Mouse (Mus musculus) embryonic facial prominence, embryonic 13.5 days (tissue): ENCODE data around the gene Naglu. TPM values are rescaled to one million over a fixed set of nuclear protein-coding genes. Genes with fewer than 3 reads are reported as not detected.

Source experiments
- ATAC-seq: fragments of 200-750 bp; cut with Nextera tagmentation; 2 replicates; pipeline ENCODE4 v1.8.0; 2017; ENCODE audit warnings: low read depth; ENCODE audit not compliant: insufficient number of reproducible peaks, insufficient read depth, low FRiP score, low TSS enrichment
- H3K27ac ChIP-seq: fragments of 300-500 bp; sonication (generic); 2 replicates; pipeline ENCODE4 v1.5.1; 2015; ENCODE audit warnings: moderate library complexity, mild to moderate bottlenecking, inconsistent platforms
- H3K27me3 ChIP-seq: fragments of 300-500 bp; sonication (generic); 2 replicates; pipeline ENCODE4 v1.6.1; 2015; ENCODE audit warnings: mild to moderate bottlenecking, inconsistent platforms
- H3K36me3 ChIP-seq: fragments of 300-500 bp; sonication (generic); 2 replicates; pipeline ENCODE4 v1.6.1; 2015; ENCODE audit warnings: mild to moderate bottlenecking, inconsistent platforms
- H3K4me1 ChIP-seq: fragments of 300-500 bp; sonication (generic); 2 replicates; pipeline ENCODE4 v1.6.1; 2015; ENCODE audit warnings: inconsistent platforms
- H3K4me2 ChIP-seq: fragments of 300-500 bp; sonication (generic); 2 replicates; pipeline ENCODE4 v1.6.1; 2015; ENCODE audit warnings: moderate library complexity, mild to moderate bottlenecking, inconsistent platforms
- H3K4me3 ChIP-seq: fragments of 300-500 bp; sonication (generic); 2 replicates; pipeline ENCODE4 v1.5.1; 2015; ENCODE audit warnings: mild to moderate bottlenecking, inconsistent platforms
- H3K9ac ChIP-seq: fragments of 300-500 bp; sonication (generic); 2 replicates; pipeline ENCODE4 v1.6.1; 2015; ENCODE audit warnings: mild to moderate bottlenecking, inconsistent platforms
- H3K9me3 ChIP-seq: fragments of 300-500 bp; sonication (generic); 2 replicates; pipeline ENCODE4 v1.6.1; 2016; ENCODE audit warnings: inconsistent platforms
- WGBS: fragments of 180-500 bp; shearing (Covaris S2); methylation state at CpG from one replicate; pipeline ENCODE4 v1.1.7; 2015; ENCODE audit warnings: mixed read lengths; 5-methylcytosine and 5-hydroxymethylcytosine counted together
- polyA plus RNA-seq: library from polyadenylated mRNA; unstranded; fragments of >200 nt; fragmentation: Nextera tagmentation; extraction: Ambion mirVana; gene quantifications from 2 replicates; pipeline ENCODE4 v1.2.1, GENCODE M21; 2015

The Naglu gene
- 8.7 and 9.0 TPM in 2 replicates for polyA plus RNA-seq

DNA sequence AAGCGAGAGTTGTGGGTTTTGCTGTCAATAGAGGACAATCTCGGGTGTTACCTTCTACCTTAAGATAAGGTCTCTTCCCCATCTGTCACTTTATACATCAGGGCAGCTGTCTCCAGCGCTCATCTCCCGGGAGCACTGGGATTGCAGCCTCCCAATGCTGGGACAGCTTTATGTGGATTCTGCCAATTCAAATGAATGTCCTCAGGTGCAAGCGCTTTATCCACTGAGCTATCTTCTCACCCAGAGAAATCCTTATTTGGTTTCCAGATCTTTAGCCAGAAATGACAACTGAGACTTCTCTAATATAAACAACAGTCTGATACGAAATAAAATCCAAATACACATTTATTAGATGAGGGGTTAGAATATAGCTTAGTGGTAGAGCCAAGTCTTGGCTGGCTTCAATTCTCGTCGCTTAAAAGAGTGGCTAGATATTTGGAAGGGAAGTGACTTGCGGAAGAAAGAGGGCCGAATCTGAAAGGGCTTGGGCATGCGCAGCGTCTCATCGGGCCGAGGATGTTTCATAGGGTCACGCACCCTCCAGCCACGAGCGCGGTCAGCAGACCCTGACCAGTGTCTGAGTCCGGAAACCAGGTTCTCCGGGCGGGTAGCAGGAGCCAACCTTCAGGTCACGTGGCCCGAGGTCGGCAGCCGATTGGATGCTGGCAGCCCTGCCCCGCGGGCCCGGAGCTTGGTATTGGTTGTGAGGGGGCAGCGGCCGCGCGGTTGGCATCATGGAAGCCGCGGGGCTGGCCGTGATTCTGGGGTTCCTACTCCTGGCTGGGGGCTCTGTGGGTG is at the start of gene Naglu:
Naglu (plus strand) TSS at position 622 of the 798 bp plus-strand sequence.
- ATAC-seq = peak; percentile 73
- Histone ChIP-seq H3K36me3 (no peaks in the 10 kb centered on the region), H3K9me3 (no peaks in the 10 kb centered on the region), H3K4me3 (peak within 1 kb of the TSS; percentile 72), H3K27ac (no peak within 1 kb of the TSS), H3K9ac (peak within 1 kb of the TSS; percentile 79), H3K27me3 (peaks cover 32% of the 10 kb centered on the region), H3K4me2 (peak within 1 kb of the TSS; percentile 98), H3K4me1 (peaks cover 22% of the 10 kb centered on the region)
- 4% methylated on average over 35 of the region's 35 CpGs for WGBS

DNA sequence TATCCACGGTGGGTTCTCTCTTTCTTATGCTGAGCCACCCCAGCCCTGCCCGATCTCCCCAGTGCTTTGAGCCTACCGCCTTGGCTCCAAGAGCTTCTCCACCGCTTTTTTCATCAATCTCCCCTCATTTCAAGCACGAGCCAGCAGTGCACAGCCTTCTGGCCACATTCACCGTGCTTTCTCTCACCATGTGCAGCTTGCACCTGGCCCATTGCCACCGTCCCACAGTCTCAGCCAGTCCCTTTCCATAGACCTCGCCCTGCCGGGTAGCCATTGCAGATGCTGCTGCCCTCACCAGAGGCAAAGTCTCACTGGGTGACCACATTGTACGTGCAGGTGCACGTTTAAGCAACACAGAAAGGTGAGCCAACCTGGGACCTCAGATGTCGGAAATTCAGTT is 46.4 kb upstream of the Naglu start:
- no peak overlapping the region for H3K9ac ChIP-seq
- H3K36me3 ChIP-seq = peaks cover 64% of the 10 kb centered on the region
- H3K4me2 ChIP-seq = no peak overlapping the region
- H3K4me3 ChIP-seq = no peak overlapping the region
- no peak for ATAC-seq
- 87% methylated on average over 12 of the region's 12 CpGs for WGBS
- H3K9me3 ChIP-seq = no peaks in the 10 kb centered on the region
- H3K27ac ChIP-seq = no peak overlapping the region
- no peaks in the 10 kb centered on the region for H3K27me3 ChIP-seq
- no peaks in the 10 kb centered on the region for H3K4me1 ChIP-seq

DNA sequence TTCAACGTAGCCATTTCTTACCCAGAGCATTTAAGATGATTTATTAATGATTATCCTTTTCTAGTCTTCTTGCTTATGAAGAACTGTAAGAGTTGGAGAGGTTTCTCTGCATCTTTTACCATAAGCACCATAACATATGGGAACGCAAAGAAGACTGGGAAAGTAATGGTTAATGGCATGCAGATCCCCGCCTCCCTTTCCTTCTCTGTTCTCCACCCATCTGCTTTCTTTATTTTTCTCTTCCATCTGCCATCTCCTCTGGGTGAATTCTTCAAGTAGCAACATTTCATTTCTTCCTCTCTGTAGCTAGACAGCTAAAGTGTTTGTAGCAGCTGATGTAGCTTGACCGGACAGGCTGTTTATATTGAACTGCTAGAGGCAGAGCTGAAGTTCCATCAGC is 45.8 kb upstream of the Naglu start:
- no peaks in the 10 kb centered on the region for H3K4me1 ChIP-seq
- H3K9me3 ChIP-seq = no peaks in the 10 kb centered on the region
- no peak overlapping the region for H3K9ac ChIP-seq
- ATAC-seq = no peak
- no peaks in the 10 kb centered on the region for H3K27me3 ChIP-seq
- H3K27ac ChIP-seq = no peak overlapping the region
- H3K4me3 ChIP-seq = no peak overlapping the region
- H3K36me3 ChIP-seq = peaks cover 65% of the 10 kb centered on the region
- 90% methylated on average over 4 of the region's 4 CpGs for WGBS
- no peak overlapping the region for H3K4me2 ChIP-seq

- Histone ChIP-seq H3K9me3 (no peaks in the 10 kb centered on the region), H3K9ac (no peak overlapping the region), H3K27me3 (no peaks in the 10 kb centered on the region), H3K4me3 (no peak overlapping the region), H3K4me2 (no peak overlapping the region), H3K4me1 (no peaks in the 10 kb centered on the region), H3K27ac (no peak overlapping the region), H3K36me3 (peaks cover 58% of the 10 kb centered on the region)
- 89% methylated on average over 11 of the region's 11 CpGs for WGBS
- no peak for ATAC-seq
These were observed 42.7 kb upstream of the Naglu start for GRCm38 (mm10) chr11:101027121-101027520.

DNA sequence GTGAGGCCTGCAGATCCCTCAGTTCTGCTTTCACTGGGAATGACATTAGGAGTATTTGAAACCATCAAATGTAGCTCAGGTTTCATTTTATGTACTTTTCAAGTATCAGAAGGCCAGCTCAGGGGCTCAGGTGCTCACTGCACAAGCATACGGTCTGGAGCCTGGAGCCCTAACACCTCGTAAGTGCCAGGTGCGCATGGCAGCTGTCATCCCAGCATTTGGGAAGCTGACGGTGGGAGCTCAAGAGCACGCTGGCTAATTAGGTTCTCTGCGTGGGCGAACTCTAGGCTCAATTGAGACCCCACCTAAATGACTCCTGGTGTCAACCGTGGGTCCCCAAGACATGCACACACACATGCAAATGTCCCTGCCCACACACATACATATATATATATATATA is 40.5 kb upstream of the Naglu start:
- H3K27me3 ChIP-seq = no peaks in the 10 kb centered on the region
- H3K4me3 ChIP-seq = no peak overlapping the region
- H3K36me3 ChIP-seq = peaks cover 57% of the 10 kb centered on the region
- H3K27ac ChIP-seq = no peak overlapping the region
- H3K9ac ChIP-seq = no peak overlapping the region
- WGBS = 85% methylated on average over 8 of the region's 8 CpGs
- ATAC-seq = no peak
- H3K9me3 ChIP-seq = no peaks in the 10 kb centered on the region
- no peaks in the 10 kb centered on the region for H3K4me1 ChIP-seq
- H3K4me2 ChIP-seq = no peak overlapping the region

GRCm38 (mm10) chr11:101030136-101030807 is 39.5 kb upstream of the Naglu start:
- no peak overlapping the region for H3K4me3 ChIP-seq
- no peak for ATAC-seq
- no peak overlapping the region for H3K27ac ChIP-seq
- H3K9me3 ChIP-seq = no peaks in the 10 kb centered on the region
- no peaks in the 10 kb centered on the region for H3K27me3 ChIP-seq
- peaks cover 63% of the 10 kb centered on the region for H3K36me3 ChIP-seq
- H3K4me1 ChIP-seq = no peaks in the 10 kb centered on the region
- WGBS = 83% methylated on average over 10 of the region's 10 CpGs
- H3K4me2 ChIP-seq = no peak overlapping the region
- H3K9ac ChIP-seq = no peak overlapping the region

- no peak overlapping the region for H3K27ac ChIP-seq
- H3K4me2 ChIP-seq = no peak overlapping the region
- 87% methylated on average over 4 of the region's 4 CpGs for WGBS
- H3K36me3 ChIP-seq = peaks cover 59% of the 10 kb centered on the region
- no peak overlapping the region for H3K9ac ChIP-seq
- H3K4me1 ChIP-seq = no peaks in the 10 kb centered on the region
- no peaks in the 10 kb centered on the region for H3K27me3 ChIP-seq
- no peak overlapping the region for H3K4me3 ChIP-seq
- ATAC-seq = no peak
- H3K9me3 ChIP-seq = no peaks in the 10 kb centered on the region
These were observed 39.0 kb upstream of the Naglu start for GRCm38 (mm10) chr11:101030808-101031156.

- Histone ChIP-seq H3K4me2 (no peak overlapping the region), H3K9ac (no peak overlapping the region), H3K4me1 (no peaks in the 10 kb centered on the region), H3K4me3 (no peak overlapping the region), H3K27me3 (no peaks in the 10 kb centered on the region), H3K9me3 (no peaks in the 10 kb centered on the region), H3K27ac (no peak overlapping the region), H3K36me3 (peaks cover 57% of the 10 kb centered on the region)
- WGBS = 78% methylated on average over 1 of the region's 1 CpGs
- no peak for ATAC-seq
These were observed 38.3 kb upstream of the Naglu start for GRCm38 (mm10) chr11:101031470-101031869.

DNA sequence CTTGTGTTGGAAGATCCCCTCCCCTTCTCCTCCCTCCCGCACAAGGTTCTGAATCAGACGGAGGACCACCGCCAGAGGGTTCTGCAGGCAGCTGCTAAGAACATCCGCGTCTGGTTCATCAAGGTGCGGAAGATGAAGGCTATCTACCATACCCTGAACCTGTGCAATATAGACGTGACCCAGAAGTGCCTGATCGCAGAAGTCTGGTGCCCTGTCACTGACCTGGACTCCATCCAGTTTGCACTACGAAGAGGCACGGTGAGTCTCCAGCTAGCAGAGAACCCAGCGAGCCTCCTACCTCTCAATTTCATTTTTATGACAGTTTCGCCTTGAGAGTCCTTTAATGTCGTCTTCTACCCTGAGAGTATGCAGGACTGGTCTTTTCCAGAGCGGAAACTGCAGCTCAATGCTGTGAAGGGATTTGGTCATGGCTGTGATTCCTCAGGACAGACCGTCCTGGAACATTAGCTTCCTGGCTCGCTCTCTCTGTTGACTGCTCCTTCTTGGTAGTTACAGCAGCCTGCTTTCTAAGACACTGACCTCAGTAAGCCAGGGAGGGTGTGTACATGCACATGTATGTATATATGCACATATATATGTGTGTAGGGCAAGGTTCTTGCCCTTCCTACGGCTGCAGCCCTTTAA is 35.8 kb upstream of the Naglu start:
- H3K27ac ChIP-seq = no peak overlapping the region
- H3K4me3 ChIP-seq = no peak overlapping the region
- 94% methylated on average over 17 of the region's 17 CpGs for WGBS
- H3K9ac ChIP-seq = no peak overlapping the region
- peaks cover 70% of the 10 kb centered on the region for H3K36me3 ChIP-seq
- H3K4me1 ChIP-seq = no peaks in the 10 kb centered on the region
- no peak for ATAC-seq
- no peaks in the 10 kb centered on the region for H3K9me3 ChIP-seq
- no peaks in the 10 kb centered on the region for H3K27me3 ChIP-seq
- H3K4me2 ChIP-seq = no peak overlapping the region

GRCm38 (mm10) chr11:101034614-101035327 is 35.0 kb upstream of the Naglu start:
- Histone ChIP-seq H3K27me3 (no peaks in the 10 kb centered on the region), H3K9me3 (no peaks in the 10 kb centered on the region), H3K27ac (no peak overlapping the region), H3K4me1 (no peaks in the 10 kb centered on the region), H3K4me3 (no peak overlapping the region), H3K36me3 (peaks cover 74% of the 10 kb centered on the region), H3K9ac (no peak overlapping the region), H3K4me2 (no peak overlapping the region)
- ATAC-seq = no peak
- 94% methylated on average over 8 of the region's 8 CpGs for WGBS

DNA sequence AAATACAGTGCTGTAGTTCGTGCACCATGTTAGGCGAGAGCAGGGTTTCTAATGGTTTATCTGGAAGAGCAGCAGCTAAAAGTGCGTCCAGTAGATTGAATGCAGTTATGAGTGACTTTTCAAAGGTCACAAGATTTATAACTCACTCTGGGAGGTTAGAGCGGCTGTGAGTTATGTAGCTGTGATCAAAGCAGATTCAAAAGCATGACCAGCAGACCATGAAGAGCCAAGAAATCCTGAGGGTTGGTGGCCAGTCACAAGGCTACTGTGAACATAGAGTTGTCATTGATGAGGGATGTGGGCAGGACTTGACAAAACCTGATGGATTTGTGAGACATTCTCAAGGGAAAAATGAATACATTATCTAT is 34.5 kb upstream of the Naglu start:
- no peaks in the 10 kb centered on the region for H3K27me3 ChIP-seq
- peaks cover 77% of the 10 kb centered on the region for H3K36me3 ChIP-seq
- no peak overlapping the region for H3K4me2 ChIP-seq
- no peak for ATAC-seq
- 90% methylated on average over 4 of the region's 4 CpGs for WGBS
- no peak overlapping the region for H3K4me3 ChIP-seq
- no peaks in the 10 kb centered on the region for H3K4me1 ChIP-seq
- no peak overlapping the region for H3K9ac ChIP-seq
- H3K9me3 ChIP-seq = no peaks in the 10 kb centered on the region
- H3K27ac ChIP-seq = no peak overlapping the region
